ENCODE assay signal across 10 mouse cellular contexts in the genomic region with DNA sequence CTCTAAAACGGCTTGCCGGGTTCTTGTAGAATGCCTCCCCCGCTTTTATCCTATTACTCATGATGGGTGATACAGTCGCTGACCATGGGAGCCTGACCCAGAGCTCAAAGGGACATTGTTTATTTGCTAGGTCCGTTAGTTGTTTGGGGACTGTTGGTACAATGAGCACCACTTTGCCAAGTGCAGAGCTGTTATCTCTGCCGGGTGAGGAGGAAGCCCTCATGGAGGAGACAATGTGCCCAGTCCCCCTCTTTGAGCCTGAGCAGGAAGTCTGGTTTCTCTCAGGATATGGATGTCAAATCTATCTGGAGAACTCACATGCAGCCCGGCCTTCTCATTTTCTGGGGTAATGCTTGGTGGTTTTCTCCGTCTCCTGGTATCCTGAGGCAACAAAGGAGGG.
DNase-seq lines count a peak whose midpoint lies in the region; ATAC-seq and TF ChIP-seq lines count a peak whose summit lies in the region.
"Had no signal": no experiment of that assay in that cellular context is flagged by ENCODE, and none has a peak within 500 bp of the region (broad histone marks: within the 10 kb centered on the region; RNA-seq: fewer than 3 reads in every experiment).

No protein-coding gene starts in this region.

- H3K36me3 ChIP-seq in heart, embryonic 11.5 days (ENCODE audit: control insufficient read depth, insufficient read depth, low read length) = no peaks in the 10 kb centered on the region
- no peaks in the 10 kb centered on the region for H3K36me3 ChIP-seq in kidney, postnatal 0 days (ENCODE audit: insufficient read depth, low read length)
- H3K36me3 ChIP-seq: hindbrain, embryonic 15.5 days; neural tube, embryonic 12.5 days had no signal

- peaks cover 42% of the 10 kb centered on the region for H3K4me1 ChIP-seq in heart, embryonic 11.5 days (ENCODE audit: control insufficient read depth, insufficient read depth, low read length)
- H3K4me1 ChIP-seq in kidney, postnatal 0 days (replicated peaks; ENCODE audit: insufficient read depth, low read length) = peaks cover 17% of the 10 kb centered on the region; the same call in 1 of the 2 replicates
- H3K4me1 ChIP-seq in cerebellum, adult 2 months (ENCODE audit: control insufficient read depth, insufficient read depth, low read length) = no peaks in the 10 kb centered on the region
- H3K4me1 ChIP-seq: hindbrain, embryonic 15.5 days; neural tube, embryonic 12.5 days had no signal

- WGBS in heart, embryonic 11.5 days (ENCODE audit: insufficient replicate concordance) = 13% methylated on average over 8 of the region's 8 CpGs
- WGBS in kidney, postnatal 0 days = 23% methylated on average over 8 of the region's 8 CpGs
- WGBS in cerebellum, adult 2 months = 74% methylated on average over 8 of the region's 8 CpGs

- TF ChIP-seq POLR2A in cerebellum, adult 2 months (IDR thresholded peaks at IDR 0.05; ENCODE audit: borderline replicate concordance, insufficient read depth, low read length) = no peak

- no peaks in the 10 kb centered on the region for H3K9me3 ChIP-seq in heart, embryonic 11.5 days (replicated peaks; ENCODE audit: control insufficient read depth, low read length)
- no peaks in the 10 kb centered on the region for H3K9me3 ChIP-seq in kidney, postnatal 0 days (replicated peaks; ENCODE audit: low read length)
- H3K9me3 ChIP-seq: hindbrain, embryonic 15.5 days; neural tube, embryonic 12.5 days had no signal

- H3K4me3 ChIP-seq in heart, embryonic 11.5 days (ENCODE audit: low read depth, low read length) = no peak overlapping the region
- no peak overlapping the region for H3K4me3 ChIP-seq in kidney, postnatal 0 days (replicated peaks; ENCODE audit: low read depth, low read length)
- H3K4me3 ChIP-seq in cerebellum, adult 2 months (replicated peaks; ENCODE audit: insufficient read depth, low read depth, low read length) = no peak overlapping the region
- H3K4me3 ChIP-seq: hindbrain, embryonic 15.5 days; neural tube, embryonic 12.5 days had no signal

- peak; percentile 81 for ATAC-seq in heart, embryonic 11.5 days (replicated peaks; ENCODE audit: insufficient number of reproducible peaks, low FRiP score, low TSS enrichment)
- ATAC-seq in kidney, postnatal 0 days (replicated peaks; ENCODE audit: low FRiP score, low read depth) = 0 out of 2 replicates have a peak, but pooled peaks have one; percentile 25

- peak overlapping the region; percentile 23; the same call in 1 of the 2 replicates for H3K4me2 ChIP-seq in heart, embryonic 11.5 days
- no peak overlapping the region for H3K4me2 ChIP-seq in kidney, postnatal 0 days (ENCODE audit: low read length)
- H3K4me2 ChIP-seq: hindbrain, embryonic 15.5 days; neural tube, embryonic 12.5 days had no signal

- DNase-seq in heart, adult 11 months = peak; percentile 97
- peak; percentile 61 for DNase-seq in kidney, postnatal 0 days (ENCODE audit: low spot score)
- peak; percentile 71 for DNase-seq in lung, postnatal 25 days (ENCODE audit: low spot score)
- no peak for DNase-seq in cerebellum, adult 2 months
- DNase-seq in c-Kit-positive CD71-positive TER-119-positive erythroid progenitor cells, embryonic 14.5 days (ENCODE audit: low spot score) = no peak
- no peak for DNase-seq in cerebellum, postnatal 36 days
- DNase-seq: cerebellum, adult 11 months had no signal

- peak overlapping the region; percentile 67 for H3K27ac ChIP-seq in heart, embryonic 11.5 days (ENCODE audit: low read depth, low read length)
- peak overlapping the region; percentile 15; the same call in 1 of the 2 replicates for H3K27ac ChIP-seq in kidney, postnatal 0 days
- no peak overlapping the region for H3K27ac ChIP-seq in cerebellum, adult 2 months (ENCODE audit: insufficient read depth, low read length)
- H3K27ac ChIP-seq: hindbrain, embryonic 15.5 days; neural tube, embryonic 12.5 days had no signal

- no peak overlapping the region for H3K9ac ChIP-seq in heart, embryonic 11.5 days (ENCODE audit: low read depth, low read length)
- no peak overlapping the region for H3K9ac ChIP-seq in kidney, postnatal 0 days (ENCODE audit: low read depth, low read length)
- H3K9ac ChIP-seq: hindbrain, embryonic 15.5 days; neural tube, embryonic 12.5 days had no signal

- no peaks in the 10 kb centered on the region for H3K27me3 ChIP-seq in heart, embryonic 11.5 days (ENCODE audit: control insufficient read depth, insufficient read depth, low read length)
- no peaks in the 10 kb centered on the region for H3K27me3 ChIP-seq in kidney, postnatal 0 days (ENCODE audit: insufficient read depth, low read length)
- H3K27me3 ChIP-seq in cerebellum, adult 2 months (ENCODE audit: control insufficient read depth, insufficient read depth, low read length) = no peaks in the 10 kb centered on the region
- H3K27me3 ChIP-seq: neural tube, embryonic 12.5 days had no signal

- no peak for TF ChIP-seq CTCF in kidney, postnatal 0 days (IDR thresholded peaks at IDR 0.05; ENCODE audit: low read depth)
- no peak for TF ChIP-seq CTCF in cerebellum, adult 2 months (IDR thresholded peaks at IDR 0.05; ENCODE audit: borderline replicate concordance, insufficient read depth, low read depth, low read length)

Comparison
In these comparisons a context has a peak if more than half of its experiments do, and no peak if none do; other contexts are left out.
1. DNase-seq: peak in heart, adult 11 months (single experiment), kidney, postnatal 0 days (single experiment) and lung, postnatal 25 days (single experiment); none in cerebellum, adult 2 months (0 of 2), c-Kit-positive CD71-positive TER-119-positive erythroid progenitor cells, embryonic 14.5 days (single experiment) and cerebellum, postnatal 36 days (0 of 2).